Mouse (Mus musculus): ENCODE results near the gene Qrich1. TPM values are rescaled to one million over a fixed set of nuclear protein-coding genes. Genes with fewer than 3 reads are reported as not detected.

Gene Qrich1
- polyA plus RNA-seq, 1 experiment from 2014 or later = 170 TPM

DNA sequence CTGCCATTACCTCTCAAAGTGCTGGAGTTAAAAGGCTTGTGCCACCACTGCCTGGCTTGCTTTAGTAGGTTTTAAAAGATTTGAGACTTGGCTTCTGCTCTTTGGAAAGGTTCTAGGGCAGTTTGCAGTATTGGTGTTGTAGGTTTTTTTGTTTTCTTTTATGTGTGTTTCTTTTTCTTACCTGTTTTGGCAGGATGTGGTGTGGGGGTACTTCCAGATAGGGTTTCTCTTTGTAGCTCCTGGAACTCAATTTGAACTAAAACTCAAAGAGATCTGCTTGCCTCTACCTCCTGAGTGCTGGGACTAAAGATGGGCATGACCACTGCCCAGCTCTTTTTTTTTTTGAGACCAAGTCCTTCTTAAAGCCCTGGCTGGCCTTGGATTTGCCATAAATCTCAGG is 24.2 kb downstream of the Qrich1 start:
- Histone ChIP-seq H3K27me3 (no peaks in the 10 kb centered on the region), H3K27ac (no peak overlapping the region), H3K4me3 (replicated peaks) (no peak overlapping the region), H3K9me3 (no peaks in the 10 kb centered on the region), H3K4me1 (no peaks in the 10 kb centered on the region), H3K9ac (no peak overlapping the region), H3K36me3 (replicated peaks) (peaks cover 89% of the 10 kb centered on the region), H3K4me2 (no peak overlapping the region)
- no peak for ATAC-seq (ENCODE audit: low FRiP score)

- Histone ChIP-seq H3K9ac (no peak overlapping the region), H3K27ac (no peak overlapping the region), H3K4me3 (replicated peaks) (no peak overlapping the region), H3K36me3 (replicated peaks) (peaks cover 90% of the 10 kb centered on the region), H3K4me1 (no peaks in the 10 kb centered on the region), H3K27me3 (no peaks in the 10 kb centered on the region), H3K9me3 (no peaks in the 10 kb centered on the region), H3K4me2 (no peak overlapping the region)
- 96% methylated on average over 3 of the region's 3 CpGs for WGBS
- no peak for ATAC-seq (ENCODE audit: low FRiP score)
These were observed 29.4 kb downstream of the Qrich1 start for GRCm38 (mm10) chr9:108545986-108546385.

DNA sequence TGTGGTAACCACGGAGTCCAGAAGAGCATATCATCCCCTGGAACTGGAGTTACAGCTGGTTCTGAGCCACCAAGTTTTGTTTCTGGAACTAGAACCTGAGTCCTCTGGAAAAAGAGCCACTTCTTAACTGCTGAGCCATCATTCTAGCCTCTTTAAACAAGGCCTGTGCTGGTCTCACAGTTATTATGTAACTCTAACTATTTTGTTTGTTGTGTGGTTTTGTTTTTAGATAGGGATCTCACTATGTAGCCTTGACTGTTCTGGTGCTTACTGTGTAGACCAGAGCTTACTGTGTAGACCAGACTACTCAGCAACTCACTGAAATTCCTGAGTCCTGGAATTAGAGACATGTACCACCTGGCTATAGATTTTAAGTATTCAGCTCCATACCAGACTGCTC is 30.3 kb downstream of the Qrich1 start:
- Histone ChIP-seq H3K36me3 (replicated peaks) (peaks cover 85% of the 10 kb centered on the region), H3K9ac (no peak overlapping the region), H3K4me1 (no peaks in the 10 kb centered on the region), H3K27me3 (no peaks in the 10 kb centered on the region), H3K9me3 (no peaks in the 10 kb centered on the region), H3K27ac (no peak overlapping the region), H3K4me2 (no peak overlapping the region), H3K4me3 (replicated peaks) (no peak overlapping the region)
- 85% methylated on average over 1 of the region's 1 CpGs for WGBS
- no peak for ATAC-seq (ENCODE audit: low FRiP score)

- no peak overlapping the region for H3K4me2 ChIP-seq
- 94% methylated on average over 4 of the region's 4 CpGs for WGBS
- no peak overlapping the region for H3K27ac ChIP-seq
- H3K4me1 ChIP-seq = peaks cover 16% of the 10 kb centered on the region
- peaks cover 77% of the 10 kb centered on the region for H3K36me3 ChIP-seq (replicated peaks)
- no peak for ATAC-seq (ENCODE audit: low FRiP score)
- no peak overlapping the region for H3K4me3 ChIP-seq (replicated peaks)
- H3K9ac ChIP-seq = no peak overlapping the region
- no peaks in the 10 kb centered on the region for H3K9me3 ChIP-seq
- no peaks in the 10 kb centered on the region for H3K27me3 ChIP-seq
These were observed 42.6 kb downstream of the Qrich1 start for GRCm38 (mm10) chr9:108559169-108559568.

DNA sequence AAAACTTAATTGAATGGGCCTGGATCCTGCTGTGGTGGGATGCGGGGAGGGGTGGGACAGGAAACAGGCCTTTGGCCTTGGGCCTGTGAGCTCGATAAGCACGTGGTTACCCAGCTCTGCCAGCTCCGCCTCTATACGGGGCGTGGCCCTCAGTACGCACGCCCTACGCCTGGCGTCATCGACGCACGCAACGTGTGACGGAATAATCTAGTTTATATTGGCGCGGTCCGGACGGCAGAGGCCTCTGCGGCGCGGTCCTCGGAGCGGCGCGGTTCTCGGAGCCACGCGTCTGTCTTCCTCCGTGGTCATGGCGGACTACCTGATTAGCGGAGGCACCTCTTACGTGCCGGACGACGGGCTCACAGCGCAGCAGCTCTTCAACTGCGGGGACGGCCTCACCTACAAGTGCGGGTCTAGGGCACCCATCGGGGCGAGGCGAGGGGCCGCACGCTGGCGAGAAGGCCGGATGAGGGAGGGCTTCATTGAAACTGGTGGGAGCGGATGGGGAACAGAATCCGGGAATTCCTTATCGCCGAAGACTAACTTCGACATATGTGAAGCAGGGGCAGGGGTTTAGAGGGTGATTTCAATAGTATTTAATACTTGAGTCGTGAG is 43.7 kb downstream of the Qrich1 start, which contains the start of gene Impdh2:
TSS of gene Impdh2 (plus strand) at position 60 of the 615 bp plus-strand sequence.
- under 1% methylated on average over 53 of the region's 53 CpGs for WGBS
- Histone ChIP-seq H3K9ac (peak within 1 kb of the TSS; percentile 76), H3K27ac (peak within 1 kb of the TSS; percentile 70), H3K9me3 (no peaks in the 10 kb centered on the region), H3K4me2 (peak within 1 kb of the TSS; percentile 71), H3K36me3 (replicated peaks) (peaks cover 79% of the 10 kb centered on the region), H3K4me1 (peaks cover 18% of the 10 kb centered on the region), H3K4me3 (replicated peaks) (peak within 1 kb of the TSS; percentile 56), H3K27me3 (no peaks in the 10 kb centered on the region)
- ATAC-seq (ENCODE audit: low FRiP score) = peak; percentile 98

DNA sequence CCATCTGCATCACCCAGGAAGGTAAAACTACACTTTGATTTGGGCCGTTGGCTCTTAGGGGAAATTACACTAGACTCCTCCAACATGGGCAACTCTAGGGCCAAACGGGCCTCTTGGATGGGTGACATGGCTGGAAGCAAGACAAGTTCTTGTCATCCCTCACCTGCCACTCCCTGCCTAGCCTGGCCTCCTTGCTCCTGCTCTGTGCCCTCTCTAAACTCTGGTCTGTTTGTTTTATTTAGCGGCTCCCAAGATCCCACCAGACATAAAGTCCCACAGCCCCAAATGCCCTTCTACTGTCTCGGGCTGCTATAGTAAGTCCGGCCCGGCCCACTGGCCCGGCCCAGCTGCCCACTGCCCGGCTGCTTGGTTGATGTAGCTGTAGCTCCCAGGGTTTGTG is 47.1 kb downstream of the Qrich1 start:
- no peak overlapping the region for H3K27ac ChIP-seq
- peaks cover 41% of the 10 kb centered on the region for H3K4me1 ChIP-seq
- H3K9ac ChIP-seq = no peak overlapping the region
- 90% methylated on average over 8 of the region's 8 CpGs for WGBS
- H3K4me2 ChIP-seq = no peak overlapping the region
- peaks cover 56% of the 10 kb centered on the region for H3K36me3 ChIP-seq (replicated peaks)
- H3K9me3 ChIP-seq = no peaks in the 10 kb centered on the region
- no peak overlapping the region for H3K4me3 ChIP-seq (replicated peaks)
- ATAC-seq (ENCODE audit: low FRiP score) = no peak
- H3K27me3 ChIP-seq = no peaks in the 10 kb centered on the region

- H3K36me3 ChIP-seq (replicated peaks) = peaks cover 51% of the 10 kb centered on the region
- 88% methylated on average over 6 of the region's 7 CpGs for WGBS
These were observed 47.5 kb downstream of the Qrich1 start for GRCm38 (mm10) chr9:108564131-108564530.

GRCm38 (mm10) chr9:108565881-108566814 is 49.5 kb downstream of the Qrich1 start:
- WGBS = 12% methylated on average over 35 of the region's 35 CpGs

More at GRCm38 (mm10) chr9:108564131-108564530, 47.5 kb downstream of the Qrich1 start:
- no peaks in the 10 kb centered on the region for H3K27me3 ChIP-seq
- H3K9me3 ChIP-seq = no peaks in the 10 kb centered on the region
- H3K4me2 ChIP-seq = no peak overlapping the region
- no peak overlapping the region for H3K27ac ChIP-seq
- no peak overlapping the region for H3K9ac ChIP-seq
- no peak overlapping the region for H3K4me3 ChIP-seq (replicated peaks)
- H3K4me1 ChIP-seq = peaks cover 46% of the 10 kb centered on the region
- ATAC-seq (ENCODE audit: low FRiP score) = no peak

GRCm38 (mm10) chr9:108566815-108567776 is 50.5 kb downstream of the Qrich1 start, which contains the start of gene Ndufaf3:
Ndufaf3 (minus strand) TSS chr9:108567434.
- peaks cover 55% of the 10 kb centered on the region for H3K36me3 ChIP-seq (replicated peaks)
- peaks cover 51% of the 10 kb centered on the region for H3K4me1 ChIP-seq
- peak within 1 kb of the TSS; percentile 68 for H3K9ac ChIP-seq
- H3K27me3 ChIP-seq = no peaks in the 10 kb centered on the region
- H3K27ac ChIP-seq = peak within 1 kb of the TSS; percentile 97
- H3K4me2 ChIP-seq = peak within 1 kb of the TSS; percentile 98
- peak within 1 kb of the TSS; percentile 61 for H3K4me3 ChIP-seq (replicated peaks)
- ATAC-seq (ENCODE audit: low FRiP score) = peak; percentile 80
- WGBS = under 1% methylated on average over 73 of the region's 73 CpGs
- no peaks in the 10 kb centered on the region for H3K9me3 ChIP-seq

More at GRCm38 (mm10) chr9:108565881-108566814, 49.5 kb downstream of the Qrich1 start:
- Histone ChIP-seq H3K9me3 (no peaks in the 10 kb centered on the region), H3K9ac (peak overlapping the region; percentile 68), H3K4me1 (peaks cover 59% of the 10 kb centered on the region), H3K27ac (peak overlapping the region; percentile 97), H3K27me3 (no peaks in the 10 kb centered on the region), H3K4me2 (peak overlapping the region; percentile 98), H3K4me3 (replicated peaks) (peak overlapping the region; percentile 61), H3K36me3 (replicated peaks) (peaks cover 53% of the 10 kb centered on the region)
- no peak; the same call in 1 of the 2 replicates for ATAC-seq (ENCODE audit: low FRiP score)

- peak overlapping the region; percentile 68 for H3K9ac ChIP-seq
- no peaks in the 10 kb centered on the region for H3K9me3 ChIP-seq
- H3K4me2 ChIP-seq = peak overlapping the region; percentile 98
- H3K36me3 ChIP-seq (replicated peaks) = peaks cover 55% of the 10 kb centered on the region
- peaks cover 51% of the 10 kb centered on the region for H3K4me1 ChIP-seq
- peak overlapping the region; percentile 97 for H3K27ac ChIP-seq
- 7% methylated on average over 18 of the region's 18 CpGs for WGBS
- H3K4me3 ChIP-seq (replicated peaks) = peak overlapping the region; percentile 61
- ATAC-seq (ENCODE audit: low FRiP score) = no peak
- no peaks in the 10 kb centered on the region for H3K27me3 ChIP-seq
These were observed 51.4 kb downstream of the Qrich1 start for GRCm38 (mm10) chr9:108567931-108568419.

DNA sequence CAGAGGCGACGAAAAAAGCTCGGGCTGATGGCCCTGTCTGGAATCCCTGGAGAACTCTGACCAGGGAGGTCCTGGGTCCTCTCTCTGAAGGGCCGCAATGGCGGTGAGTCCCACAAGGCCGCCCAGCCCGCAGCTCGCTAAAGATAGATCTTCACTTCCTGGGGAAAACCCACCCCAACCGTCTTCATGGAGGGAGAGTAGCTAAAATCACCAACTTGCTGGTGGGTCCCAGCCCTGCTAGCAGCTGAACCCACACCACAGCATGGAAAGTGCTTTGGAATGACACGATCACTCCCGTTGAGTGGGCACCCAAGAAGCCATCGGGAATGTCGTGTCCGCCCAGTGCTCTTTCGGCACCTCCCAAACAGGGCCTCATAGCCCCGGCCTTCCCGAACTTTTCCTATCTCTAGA is 51.9 kb downstream of the Qrich1 start:
- WGBS = 83% methylated on average over 17 of the region's 17 CpGs
- no peaks in the 10 kb centered on the region for H3K9me3 ChIP-seq
- H3K36me3 ChIP-seq (replicated peaks) = peaks cover 56% of the 10 kb centered on the region
- H3K4me2 ChIP-seq = peak overlapping the region; percentile 98
- H3K27me3 ChIP-seq = no peaks in the 10 kb centered on the region
- peak overlapping the region; percentile 61; the same call in 1 of the 2 replicates for H3K4me3 ChIP-seq (replicated peaks)
- peaks cover 55% of the 10 kb centered on the region for H3K4me1 ChIP-seq
- ATAC-seq (ENCODE audit: low FRiP score) = no peak
- 0 out of 2 replicates have a peak overlapping the region, but pooled peaks have one; percentile 97 for H3K27ac ChIP-seq
- no peak overlapping the region for H3K9ac ChIP-seq
